Mouse (Mus musculus) intestine, embryonic 16.5 days (tissue): ENCODE results near the gene Dkk2. TPM values are rescaled to one million over a fixed set of nuclear protein-coding genes. Genes with fewer than 3 reads are reported as not detected.
"Not testable (repeated sequence)": the region's sequence is repeated elsewhere in the genome, so short reads cannot be mapped to it uniquely, and the experiment has no call there.

ENCODE experiments used
- ATAC-seq: fragments of 200-750 bp; cut with Nextera tagmentation; 2 replicates; pipeline ENCODE4 v1.8.0; 2017; ENCODE audit warnings: moderate TSS enrichment, moderate library complexity
- H3K27ac ChIP-seq: fragments of 300-500 bp; sonication (generic); 2 replicates; pipeline ENCODE4 v1.5.1; 2014; ENCODE audit warnings: mild to moderate bottlenecking, low read length
- H3K27me3 ChIP-seq: fragments of 300-500 bp; sonication (generic); replicated peaks from 2 replicates; pipeline ENCODE4 v1.6.1; 2014; ENCODE audit warnings: low read length, control low read depth, mixed read lengths; ENCODE audit not compliant: control insufficient read depth, insufficient read depth
- H3K36me3 ChIP-seq: fragments of 300-500 bp; sonication (generic); 2 replicates; pipeline ENCODE4 v1.6.1; 2014; ENCODE audit warnings: low read length, control low read depth; ENCODE audit not compliant: control insufficient read depth, insufficient read depth
- H3K4me1 ChIP-seq: fragments of 300-500 bp; sonication (generic); 2 replicates; pipeline ENCODE4 v1.6.1; 2014; ENCODE audit warnings: low read length, control low read depth, mixed read lengths; ENCODE audit not compliant: control insufficient read depth, insufficient read depth
- H3K4me2 ChIP-seq: fragments of 300-500 bp; sonication (generic); 2 replicates; pipeline ENCODE4 v1.6.1; 2014; ENCODE audit warnings: low read depth, low read length, control low read depth
- H3K4me3 ChIP-seq: fragments of 300-500 bp; sonication (generic); 2 replicates; pipeline ENCODE4 v1.5.1; 2014; ENCODE audit warnings: mild to moderate bottlenecking, low read length
- H3K9ac ChIP-seq: fragments of 300-500 bp; sonication (generic); 2 replicates; pipeline ENCODE4 v1.6.1; 2014; ENCODE audit warnings: low read depth, low read length
- H3K9me3 ChIP-seq: fragments of 300-500 bp; sonication (generic); 2 replicates; pipeline ENCODE4 v1.6.1; 2016; ENCODE audit warnings: low read length, control low read depth; ENCODE audit not compliant: control insufficient read depth
- WGBS: fragments of 180-500 bp; shearing (Covaris S2); extraction: QIAGEN DNeasy Blood & Tissue Kit; methylation state at CpG from one replicate; pipeline ENCODE4 v1.1.7; 2014; 5-methylcytosine and 5-hydroxymethylcytosine counted together
- polyA plus RNA-seq: library from polyadenylated mRNA; unstranded; fragments of >200 nt; fragmentation: Nextera tagmentation; extraction: Ambion mirVana; gene quantifications from 2 replicates; pipeline ENCODE4 v1.2.1, GENCODE M21; 2015

Dkk2 gene
- 7.9 and 8.4 TPM in 2 replicates for polyA plus RNA-seq

GRCm38 (mm10) chr3:132085112-132085822 lies at the start of gene Dkk2:
Gene Dkk2 (plus strand): TSS chr3:132085292.
- Histone ChIP-seq H3K4me2 (peak within 1 kb of the TSS; percentile 70), H3K4me3 (peak within 1 kb of the TSS; percentile 49), H3K27ac (no peak within 1 kb of the TSS), H3K27me3 (peaks cover 14% of the 10 kb centered on the region), H3K4me1 (peaks cover 13% of the 10 kb centered on the region), H3K36me3 (no peaks in the 10 kb centered on the region), H3K9me3 (no peaks in the 10 kb centered on the region), H3K9ac (peak within 1 kb of the TSS; percentile 57)
- WGBS: under 1% methylated on average over 33 of the region's 33 CpGs
- peak; percentile 63 for ATAC-seq

DNA sequence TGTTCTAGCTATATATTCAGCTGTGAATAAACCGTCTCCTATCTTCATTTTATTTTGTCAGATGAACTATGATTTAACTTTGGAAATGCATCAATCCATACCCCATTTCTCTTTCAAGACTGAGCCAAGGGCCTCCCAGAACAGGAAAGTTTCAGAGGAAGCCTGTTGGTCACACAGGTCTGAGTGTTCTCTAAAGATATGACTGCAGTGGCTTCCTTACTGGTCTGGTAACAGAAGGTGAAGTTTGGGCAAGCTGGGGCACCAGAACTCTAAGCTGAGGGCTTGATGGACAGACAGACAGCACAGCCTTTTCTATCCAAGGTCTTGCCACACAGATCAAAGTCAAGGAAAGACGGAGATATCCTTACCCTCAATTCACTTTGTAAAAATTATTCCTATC lies 48.4 kb upstream of the Dkk2 start:
- Histone ChIP-seq H3K27ac (no peak overlapping the region), H3K4me1 (peaks cover 4% of the 10 kb centered on the region; the same call in 1 of the 2 replicates), H3K4me3 (no peak overlapping the region), H3K4me2 (no peak overlapping the region), H3K36me3 (no peaks in the 10 kb centered on the region), H3K9ac (no peak overlapping the region), H3K9me3 (no peaks in the 10 kb centered on the region), H3K27me3 (no peaks in the 10 kb centered on the region)
- WGBS: 81% methylated on average over 2 of the region's 2 CpGs
- no peak for ATAC-seq

- Histone ChIP-seq H3K27me3 (no peaks in the 10 kb centered on the region), H3K4me3 (0 out of 2 replicates have a peak overlapping the region, but pooled peaks have one; percentile 3), H3K9ac (no peak overlapping the region), H3K9me3 (no peaks in the 10 kb centered on the region), H3K4me1 (peaks cover 4% of the 10 kb centered on the region; the same call in 1 of the 2 replicates), H3K4me2 (peak overlapping the region; percentile 33; the same call in 1 of the 2 replicates), H3K36me3 (no peaks in the 10 kb centered on the region), H3K27ac (no peak overlapping the region)
- peak; percentile 94 for ATAC-seq
- WGBS: 42% methylated on average over 10 of the region's 10 CpGs
Measured at GRCm38 (mm10) chr3:132037670-132038069, 47.4 kb upstream of the Dkk2 start.

GRCm38 (mm10) chr3:132040066-132040465 lies 45.0 kb upstream of the Dkk2 start:
- 80% methylated on average over 3 of the region's 3 CpGs for WGBS
- Histone ChIP-seq H3K36me3 (no peaks in the 10 kb centered on the region), H3K4me1 (no peaks in the 10 kb centered on the region; the same call in 1 of the 2 replicates), H3K9ac (no peak overlapping the region), H3K27me3 (no peaks in the 10 kb centered on the region), H3K4me3 (no peak overlapping the region), H3K9me3 (no peaks in the 10 kb centered on the region), H3K4me2 (no peak overlapping the region), H3K27ac (no peak overlapping the region)
- ATAC-seq: no peak

DNA sequence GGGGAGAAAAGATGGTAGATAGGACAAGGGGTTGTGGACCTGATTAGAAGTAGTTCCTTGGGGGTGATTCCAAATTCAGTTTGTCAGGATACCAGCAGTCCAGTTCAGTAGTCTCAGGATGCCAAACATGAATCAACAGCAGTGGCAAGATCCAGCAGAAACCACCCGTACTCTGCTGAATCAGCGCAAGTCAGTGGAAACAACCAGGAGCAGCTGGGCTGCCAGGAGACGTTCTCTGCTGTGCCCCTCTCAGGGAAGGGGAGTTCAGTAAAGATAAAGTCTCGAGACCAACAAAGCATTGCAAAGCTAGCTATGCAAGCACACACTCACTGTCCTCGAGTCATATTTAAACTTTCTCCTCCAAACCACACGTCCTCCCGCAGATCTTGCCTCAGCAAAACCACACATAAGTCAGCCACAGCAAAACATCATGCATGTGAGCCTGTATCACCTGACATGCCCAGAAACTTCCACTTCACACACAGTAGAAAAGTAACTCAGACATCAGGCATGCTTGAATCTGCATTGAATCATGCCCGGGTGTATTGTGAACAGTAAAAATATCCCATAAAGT lies 34.1 kb upstream of the Dkk2 start:
- no peak overlapping the region for H3K4me3 ChIP-seq
- no peaks in the 10 kb centered on the region for H3K9me3 ChIP-seq
- WGBS: 75% methylated on average over 8 of the region's 8 CpGs
- no peaks in the 10 kb centered on the region for H3K27me3 ChIP-seq
- ATAC-seq: no peak
- no peak overlapping the region for H3K27ac ChIP-seq
- no peak overlapping the region for H3K9ac ChIP-seq
- no peaks in the 10 kb centered on the region for H3K36me3 ChIP-seq
- no peak overlapping the region for H3K4me2 ChIP-seq
- no peaks in the 10 kb centered on the region for H3K4me1 ChIP-seq

DNA sequence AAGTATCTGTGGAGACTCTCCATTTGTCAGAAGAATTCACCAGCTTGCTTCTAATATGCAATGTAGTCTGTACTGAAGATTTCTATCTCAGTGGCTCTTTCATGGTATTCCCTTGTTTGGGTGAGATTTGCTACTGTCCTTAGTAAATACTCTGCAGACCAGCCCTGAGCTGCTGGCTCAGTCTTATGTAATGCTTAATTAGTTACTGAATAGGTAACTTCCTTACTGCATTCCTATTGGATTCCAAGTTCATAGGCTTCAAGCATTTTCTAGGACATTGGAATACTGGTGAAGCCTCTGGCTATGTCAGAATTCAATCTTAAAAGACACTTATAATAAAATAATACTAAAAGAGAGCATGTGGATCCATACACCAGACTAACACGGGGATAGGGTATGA lies 22.3 kb upstream of the Dkk2 start:
- not testable (repeated sequence) for H3K4me1 ChIP-seq, H3K36me3 ChIP-seq, H3K27ac ChIP-seq, H3K4me3 ChIP-seq, ATAC-seq, H3K9me3 ChIP-seq, H3K4me2 ChIP-seq, H3K27me3 ChIP-seq, H3K9ac ChIP-seq
- 95% methylated on average over 1 of the region's 1 CpGs for WGBS

DNA sequence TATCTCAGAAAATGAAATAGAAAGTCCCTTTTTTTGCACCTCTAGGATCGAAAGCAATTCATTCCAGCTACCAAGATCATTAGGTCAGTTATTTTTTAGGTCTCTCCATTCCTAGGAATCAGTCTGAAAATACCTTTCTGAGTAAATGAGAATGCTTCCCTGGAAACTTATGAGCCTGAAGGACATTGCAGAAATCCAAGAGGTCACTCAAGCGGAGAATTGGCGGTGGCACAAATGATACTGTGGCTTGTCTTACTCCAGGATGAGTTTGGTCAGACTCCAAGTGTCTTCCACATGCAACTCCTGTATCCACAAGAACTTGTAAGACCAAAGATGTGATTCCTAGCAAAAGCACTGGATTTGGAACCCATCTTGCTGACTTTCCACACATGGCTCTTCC lies 21.7 kb upstream of the Dkk2 start:
- Histone ChIP-seq H3K4me3 (no peak overlapping the region), H3K9ac (no peak overlapping the region), H3K9me3 (no peaks in the 10 kb centered on the region), H3K36me3 (no peaks in the 10 kb centered on the region), H3K27ac (no peak overlapping the region), H3K27me3 (no peaks in the 10 kb centered on the region), H3K4me2 (no peak overlapping the region), H3K4me1 (no peaks in the 10 kb centered on the region)
- no peak for ATAC-seq
- WGBS: 92% methylated on average over 3 of the region's 3 CpGs

- Histone ChIP-seq H3K9me3 (no peaks in the 10 kb centered on the region), H3K9ac (no peak overlapping the region), H3K27me3 (no peaks in the 10 kb centered on the region), H3K4me1 (no peaks in the 10 kb centered on the region), H3K27ac (no peak overlapping the region), H3K36me3 (no peaks in the 10 kb centered on the region), H3K4me2 (no peak overlapping the region), H3K4me3 (no peak overlapping the region)
- ATAC-seq: no peak
- WGBS: 28% methylated on average over 4 of the region's 4 CpGs
Measured at GRCm38 (mm10) chr3:132063966-132064365, 21.1 kb upstream of the Dkk2 start.

GRCm38 (mm10) chr3:132064920-132065319 lies 20.2 kb upstream of the Dkk2 start:
- Histone ChIP-seq H3K9me3 (no peaks in the 10 kb centered on the region), H3K4me2 (no peak overlapping the region), H3K27me3 (no peaks in the 10 kb centered on the region), H3K4me3 (no peak overlapping the region), H3K36me3 (no peaks in the 10 kb centered on the region), H3K27ac (no peak overlapping the region), H3K9ac (no peak overlapping the region), H3K4me1 (no peaks in the 10 kb centered on the region)
- ATAC-seq: no peak
- 76% methylated on average over 1 of the region's 1 CpGs for WGBS
